Mouse (Mus musculus) neural tube, embryonic 11.5 days (tissue): ENCODE results near the gene Ptpdc1. TPM values are rescaled to one million over a fixed set of nuclear protein-coding genes. Genes with fewer than 3 reads are reported as not detected.
A peak's percentile ranks its signal among the peaks of the same experiment; 100 is the strongest.

Source experiments
- ATAC-seq: fragments of 200-750 bp; cut with Nextera tagmentation; 2 replicates; pipeline ENCODE4 v1.8.0; 2017; ENCODE audit warnings: moderate number of reproducible peaks, mild to moderate bottlenecking, moderate TSS enrichment, moderate library complexity; ENCODE audit not compliant: insufficient read depth, low FRiP score, low TSS enrichment
- DNase-seq: peaks from one replicate; pipeline ENCODE4 v3.0.0-alpha.2; 2015; ENCODE audit warnings: low spot score
- H3K27ac ChIP-seq: fragments of 300-500 bp; sonication (generic); 2 replicates; pipeline ENCODE4 v1.5.1; 2014; ENCODE audit warnings: low read depth, mild to moderate bottlenecking, low read length
- H3K27me3 ChIP-seq: fragments of 300-500 bp; sonication (generic); 2 replicates; pipeline ENCODE4 v1.6.1; 2014; ENCODE audit warnings: mild to moderate bottlenecking, low read length, mixed read lengths; ENCODE audit not compliant: control insufficient read depth, insufficient read depth
- H3K36me3 ChIP-seq: fragments of 300-500 bp; sonication (generic); 2 replicates; pipeline ENCODE4 v1.6.1; 2014; ENCODE audit warnings: mild to moderate bottlenecking, low read length, moderate library complexity, mixed read lengths; ENCODE audit not compliant: control insufficient read depth, insufficient read depth
- H3K4me1 ChIP-seq: fragments of 300-500 bp; sonication (generic); 2 replicates; pipeline ENCODE4 v1.6.1; 2014; ENCODE audit warnings: low read length, mixed read lengths; ENCODE audit not compliant: control insufficient read depth, insufficient read depth
- H3K4me2 ChIP-seq: fragments of 300-500 bp; sonication (generic); 2 replicates; pipeline ENCODE4 v1.6.1; 2014; ENCODE audit warnings: low read depth, mild to moderate bottlenecking, moderate library complexity
- H3K4me3 ChIP-seq: fragments of 300-500 bp; sonication (generic); 2 replicates; pipeline ENCODE4 v1.5.1; 2014; ENCODE audit warnings: low read depth, low read length
- H3K9ac ChIP-seq: fragments of 300-500 bp; sonication (generic); 2 replicates; pipeline ENCODE4 v1.6.1; 2014; ENCODE audit warnings: mild to moderate bottlenecking, low read length
- H3K9me3 ChIP-seq: fragments of 300-500 bp; sonication (generic); 2 replicates; pipeline ENCODE4 v1.6.1; 2016; ENCODE audit warnings: low read length; ENCODE audit not compliant: control insufficient read depth
- WGBS: fragments of 180-500 bp; shearing (Covaris S2); extraction: QIAGEN DNeasy Blood & Tissue Kit; methylation state at CpG from one replicate; pipeline ENCODE4 v1.1.7; 2014; 5-methylcytosine and 5-hydroxymethylcytosine counted together
- polyA plus RNA-seq: library from polyadenylated mRNA; unstranded; fragments of >200 nt; fragmentation: Nextera tagmentation; extraction: Ambion mirVana; gene quantifications from 2 replicates; pipeline ENCODE4 v1.2.1, GENCODE M21; 2014

Ptpdc1 gene
- polyA plus RNA-seq, 1 experiment from 2014 or later, result 14.5 TPM

DNA sequence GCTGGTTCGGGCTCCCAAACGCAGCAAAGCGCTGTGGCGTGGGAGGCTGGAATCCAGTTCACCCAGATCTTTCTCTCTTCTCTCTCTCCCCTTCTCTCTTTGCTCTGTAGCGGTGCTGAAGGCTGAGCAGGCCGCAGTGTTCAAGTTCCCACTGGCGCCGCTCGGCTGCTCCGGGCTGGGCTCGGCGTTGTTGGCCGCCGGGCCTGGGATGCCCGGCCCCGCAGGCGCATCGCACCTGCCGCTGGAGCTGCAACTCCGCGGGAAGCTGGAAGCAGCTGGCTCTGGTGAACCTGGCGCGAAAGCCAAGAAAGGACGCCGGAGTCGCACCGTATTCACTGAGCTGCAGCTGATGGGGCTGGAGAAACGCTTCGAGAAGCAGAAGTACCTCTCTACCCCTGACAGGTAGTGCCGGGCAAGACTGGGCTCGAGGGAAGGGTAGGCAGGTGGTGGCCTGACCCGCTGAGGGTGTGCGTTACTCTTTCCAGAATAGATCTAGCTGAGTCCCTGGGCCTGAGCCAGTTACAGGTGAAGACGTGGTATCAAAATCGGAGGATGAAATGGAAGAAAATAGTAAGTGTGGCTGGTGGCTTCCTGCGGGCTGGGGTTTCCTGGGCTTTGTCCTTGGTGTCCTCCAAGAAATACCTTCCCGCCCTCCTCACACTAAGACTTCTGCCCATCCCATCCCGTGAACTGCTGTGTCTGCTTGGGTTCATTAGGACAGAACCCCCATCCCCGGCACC lies 39.6 kb upstream of the Ptpdc1 start:
- ATAC-seq (no peak), DNase-seq (peak; percentile 29)
- Histone ChIP-seq H3K9ac (no peak overlapping the region), H3K36me3 (no peaks in the 10 kb centered on the region), H3K9me3 (no peaks in the 10 kb centered on the region), H3K4me3 (no peak overlapping the region), H3K4me1 (peaks cover 11% of the 10 kb centered on the region), H3K27me3 (peaks cover 99% of the 10 kb centered on the region), H3K4me2 (no peak overlapping the region), H3K27ac (no peak overlapping the region)
- under 1% methylated on average over 39 of the region's 39 CpGs for WGBS

- Histone ChIP-seq H3K4me1 (peaks cover 10% of the 10 kb centered on the region), H3K4me3 (no peak overlapping the region)
- 2% methylated on average over 7 of the region's 7 CpGs for WGBS
Measured at GRCm38 (mm10) chr13:48663988-48664339, 38.5 kb upstream of the Ptpdc1 start.

DNA sequence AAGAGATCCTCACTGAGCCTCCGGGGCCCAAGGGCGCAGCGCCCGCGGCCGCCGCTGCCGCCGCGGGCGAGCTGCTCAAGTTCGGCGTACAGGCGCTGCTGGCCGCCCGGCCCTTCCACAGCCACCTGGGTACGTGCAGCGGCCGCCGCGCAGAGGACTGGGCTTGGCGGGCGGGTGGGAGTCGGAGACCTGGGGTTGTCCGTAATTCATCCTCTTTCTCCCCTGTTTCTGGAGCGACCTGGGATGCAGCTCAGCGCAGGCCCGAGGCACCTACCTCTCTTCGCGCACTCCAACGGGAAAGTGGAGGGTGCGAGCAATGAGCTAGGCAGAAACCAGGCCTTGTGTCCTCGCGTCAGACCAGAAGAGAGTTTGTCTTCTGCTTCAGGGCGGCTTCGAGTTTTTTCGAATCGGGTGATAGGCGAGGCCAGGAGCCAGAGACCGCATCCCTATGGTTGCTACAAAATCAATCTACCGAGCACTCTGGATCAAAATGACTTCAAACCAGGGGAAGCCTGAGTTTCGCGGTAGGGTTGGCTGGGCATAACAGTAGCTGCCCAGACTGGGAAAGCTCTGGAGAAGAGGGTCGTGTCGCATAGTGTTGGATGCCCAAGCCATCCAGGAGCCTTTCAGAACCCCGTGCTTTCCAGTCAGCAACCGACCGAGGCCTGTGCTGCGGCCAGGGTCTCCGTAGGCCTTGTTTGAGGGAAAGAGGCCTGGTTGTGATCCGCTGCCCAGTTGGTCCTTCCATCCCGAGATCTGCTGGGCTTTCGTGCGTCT lies 37.9 kb upstream of the Ptpdc1 start:
- Histone ChIP-seq H3K4me2 (peak overlapping the region; percentile 73), H3K9ac (no peak overlapping the region; the same call in 1 of the 2 replicates), H3K4me3 (peak overlapping the region; percentile 38), H3K27ac (no peak overlapping the region), H3K27me3 (peaks cover 99% of the 10 kb centered on the region), H3K4me1 (peaks cover 9% of the 10 kb centered on the region), H3K36me3 (no peaks in the 10 kb centered on the region), H3K9me3 (no peaks in the 10 kb centered on the region)
- peak; percentile 27; the same call in 1 of the 2 replicates for ATAC-seq
- DNase-seq, result peak; percentile 60
- WGBS, result under 1% methylated on average over 54 of the region's 54 CpGs

More at GRCm38 (mm10) chr13:48663988-48664339, 38.5 kb upstream of the Ptpdc1 start:
- Histone ChIP-seq H3K27ac (no peak overlapping the region), H3K36me3 (no peaks in the 10 kb centered on the region), H3K4me2 (no peak overlapping the region), H3K9me3 (no peaks in the 10 kb centered on the region), H3K27me3 (peaks cover 99% of the 10 kb centered on the region), H3K9ac (no peak overlapping the region)
- DNase-seq (no peak), ATAC-seq (no peak)

DNA sequence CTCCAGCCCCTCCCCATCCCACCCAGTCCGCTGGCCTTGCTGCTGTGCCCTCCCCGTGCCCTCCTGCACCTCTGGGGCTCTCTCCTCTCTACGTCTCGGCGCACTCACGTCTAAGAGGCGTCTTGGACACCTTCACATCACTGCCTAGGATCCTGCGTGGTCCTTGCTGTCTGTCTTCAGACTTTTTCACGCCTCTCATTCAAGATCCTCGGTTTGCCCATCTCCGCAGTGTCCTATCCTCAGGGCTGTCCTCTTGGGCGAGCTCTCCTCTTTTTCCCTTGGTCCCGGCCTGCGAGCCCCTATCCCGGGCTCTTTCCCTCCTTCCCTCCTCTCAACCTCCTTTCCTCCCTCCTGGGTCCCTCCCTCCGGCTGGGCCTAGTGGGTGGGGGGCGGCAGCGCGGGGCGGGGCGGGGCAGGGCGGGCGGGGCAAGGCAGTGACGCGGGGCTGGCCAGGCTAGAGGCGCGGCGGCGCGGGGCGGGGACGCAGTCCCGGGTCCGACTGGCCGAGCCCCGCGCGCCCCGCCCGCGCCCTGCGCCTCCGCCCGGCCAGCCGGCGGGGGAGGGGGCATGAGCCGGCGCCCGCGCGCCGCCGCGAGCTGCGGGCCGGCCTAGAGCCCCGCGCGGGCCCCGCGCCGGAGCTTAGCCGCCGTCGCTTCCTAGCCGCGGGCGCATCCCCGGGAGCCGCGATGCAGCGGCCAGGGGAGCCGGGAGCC lies 37.1 kb upstream of the Ptpdc1 start, which contains the start of gene Barx1:
Gene Barx1, plus strand, starts transcription at position 568 of the 713 bp plus-strand sequence.
- Histone ChIP-seq H3K27me3 (peaks cover 99% of the 10 kb centered on the region), H3K9me3 (no peaks in the 10 kb centered on the region), H3K27ac (no peak within 1 kb of the TSS), H3K4me3 (peak within 1 kb of the TSS; percentile 38), H3K4me2 (peak within 1 kb of the TSS; percentile 73), H3K9ac (no peak within 1 kb of the TSS; the same call in 1 of the 2 replicates), H3K4me1 (peaks cover 9% of the 10 kb centered on the region), H3K36me3 (no peaks in the 10 kb centered on the region)
- peak; percentile 55; the same call in 1 of the 2 replicates for ATAC-seq
- WGBS, result under 1% methylated on average over 49 of the region's 73 CpGs
- DNase-seq, result peak; percentile 36

- no peak overlapping the region for H3K4me3 ChIP-seq
- no peak for ATAC-seq
- H3K9me3 ChIP-seq, result no peaks in the 10 kb centered on the region
- H3K36me3 ChIP-seq, result no peaks in the 10 kb centered on the region
- H3K9ac ChIP-seq, result no peak overlapping the region
- no peak overlapping the region for H3K27ac ChIP-seq
- WGBS, result 6% methylated on average over 1 of the region's 1 CpGs
- peaks cover 9% of the 10 kb centered on the region for H3K4me1 ChIP-seq
- H3K4me2 ChIP-seq, result no peak overlapping the region
- DNase-seq, result no peak
- H3K27me3 ChIP-seq, result peaks cover 99% of the 10 kb centered on the region
Measured at GRCm38 (mm10) chr13:48661561-48661960, 36.1 kb upstream of the Ptpdc1 start.

GRCm38 (mm10) chr13:48660741-48661140 lies 35.3 kb upstream of the Ptpdc1 start:
- H3K4me2 ChIP-seq, result no peak overlapping the region
- DNase-seq (no peak), ATAC-seq (no peak)
- H3K27me3 ChIP-seq, result peaks cover 99% of the 10 kb centered on the region
- no peak overlapping the region for H3K27ac ChIP-seq
- 7% methylated on average over 6 of the region's 6 CpGs for WGBS
- no peak overlapping the region for H3K9ac ChIP-seq
- no peak overlapping the region for H3K4me3 ChIP-seq
- no peaks in the 10 kb centered on the region for H3K36me3 ChIP-seq
- peaks cover 9% of the 10 kb centered on the region for H3K4me1 ChIP-seq
- no peaks in the 10 kb centered on the region for H3K9me3 ChIP-seq

GRCm38 (mm10) chr13:48660221-48660734 lies 34.8 kb upstream of the Ptpdc1 start:
- H3K27ac ChIP-seq, result no peak overlapping the region
- H3K4me3 ChIP-seq, result no peak overlapping the region
- no peak overlapping the region for H3K4me2 ChIP-seq
- peak; percentile 46 for DNase-seq
- no peaks in the 10 kb centered on the region for H3K36me3 ChIP-seq
- 2% methylated on average over 11 of the region's 11 CpGs for WGBS
- peaks cover 9% of the 10 kb centered on the region for H3K4me1 ChIP-seq
- H3K9me3 ChIP-seq, result no peaks in the 10 kb centered on the region
- no peak overlapping the region for H3K9ac ChIP-seq
- peaks cover 98% of the 10 kb centered on the region for H3K27me3 ChIP-seq
- no peak for ATAC-seq
